24 mouse cellular contexts compared by ENCODE assay signal in genomic region chr16:93890948-93891604, GRCm38 (mm10). TPM values are rescaled to one million over a fixed set of nuclear protein-coding genes. Genes with fewer than 3 reads are reported as not detected.
DNase-seq lines count a peak whose midpoint lies in the region; ATAC-seq and TF ChIP-seq lines count a peak whose summit lies in the region.
"Had no signal": no experiment of that assay in that cellular context is flagged by ENCODE, and none has a peak within 500 bp of the region (broad histone marks: within the 10 kb centered on the region; RNA-seq: fewer than 3 reads in every experiment).

No protein-coding gene starts in this region.

- no peak for TF ChIP-seq RAD21 in CH12.LX (IDR thresholded peaks at IDR 0.05; ENCODE audit: low read depth, low read length)

- no peak for TF ChIP-seq POLR2A in CH12.LX (IDR thresholded peaks at IDR 0.05; ENCODE audit: low read depth, low read length)

- H3K27ac ChIP-seq in heart, embryonic 15.5 days, result no peak overlapping the region
- H3K27ac ChIP-seq in heart, embryonic 12.5 days (ENCODE audit: poor library complexity, severe bottlenecking), result no peak overlapping the region
- H3K27ac ChIP-seq in CH12.LX (ENCODE audit: insufficient read depth, low read depth), result no peak overlapping the region
- no peak overlapping the region for H3K27ac ChIP-seq in hindbrain, embryonic 12.5 days
- H3K27ac ChIP-seq: heart, embryonic 13.5 days; limb, embryonic 13.5 days; macrophage; neural tube, embryonic 15.5 days had no signal

- in situ Hi-C loops in CH12.LX (cut with MboI; ENCODE audit: low pct_ligation_motif_present, low pct_unique_long_range_greater_than_20kb, low sequenced_read_pairs), result no loop called here

- dilution Hi-C loops in CH12.LX (cut with MboI; ENCODE audit: extremely low pct_ligation_motif_present, extremely low pct_unique_long_range_greater_than_20kb, low sequenced_read_pairs), result no loop called here

- H3K9me3 ChIP-seq in heart, embryonic 15.5 days (replicated peaks), result no peaks in the 10 kb centered on the region
- H3K9me3 ChIP-seq in heart, embryonic 12.5 days (replicated peaks), result no peaks in the 10 kb centered on the region
- H3K9me3 ChIP-seq in CH12.LX (replicated peaks; ENCODE audit: low read length), result no peaks in the 10 kb centered on the region
- no peaks in the 10 kb centered on the region for H3K9me3 ChIP-seq in hindbrain, embryonic 12.5 days (replicated peaks)
- H3K9me3 ChIP-seq: heart, embryonic 13.5 days; limb, embryonic 13.5 days; neural tube, embryonic 15.5 days had no signal

- no peak overlapping the region for H3K4me3 ChIP-seq in heart, embryonic 15.5 days
- no peak overlapping the region for H3K4me3 ChIP-seq in heart, embryonic 12.5 days
- H3K4me3 ChIP-seq in CH12.LX (replicated peaks in 1 of 3; ENCODE audit: low read depth in 2 of 3, low read length in 2 of 3, poor library complexity in 1 of 3), result no peak overlapping the region
- no peak overlapping the region for H3K4me3 ChIP-seq in hindbrain, embryonic 12.5 days
- H3K4me3 ChIP-seq: heart, embryonic 13.5 days; limb, embryonic 13.5 days; myocyte; neural tube, embryonic 15.5 days had no signal

- H3K79me2 ChIP-seq in CH12.LX (replicated peaks; ENCODE audit: control insufficient read depth, extremely low read depth, insufficient read depth, poor library complexity, severe bottlenecking), result no peaks in the 10 kb centered on the region

- DNase-seq in CH12.LX (ENCODE audit: extremely low read depth), result peak; percentile 68
- DNase-seq in ZHBTc4 (ENCODE audit: low read depth, low spot score), result peak; percentile 89
- DNase-seq in urinary bladder, adult 18-20 months (ENCODE audit: low spot score in 2 of 2), result no peak
- no peak for DNase-seq in embryo, embryonic 9.5 days (ENCODE audit: extremely low spot score)
- DNase-seq: adrenal gland, postnatal 14 days; cerebellum, adult 9-11 months; forebrain, postnatal 0 days; heart, postnatal 36 days; lung, embryonic 14.5 days; midbrain, embryonic 14.5 days; right cerebral cortex, postnatal 14 days; thymus, adult 18-20 months; thymus, postnatal 4 days had no signal

- no peak for TF ChIP-seq CTCF in CH12.LX (conservative IDR thresholded peaks at IDR 0.05 in 1 of 2, IDR thresholded peaks at IDR 0.05 in 1 of 2; ENCODE audit: low read depth in 2 of 2, low read length in 2 of 2)

- H3K4me1 ChIP-seq in heart, embryonic 15.5 days (replicated peaks), result no peaks in the 10 kb centered on the region
- no peaks in the 10 kb centered on the region for H3K4me1 ChIP-seq in heart, embryonic 12.5 days (replicated peaks)
- H3K4me1 ChIP-seq in CH12.LX (ENCODE audit: control insufficient read depth in 1 of 2, insufficient read depth in 2 of 2), result peaks cover 4 to 38% of the 10 kb centered on the region in 2 experiments; a peak in 3 of 4 replicates
- H3K4me1 ChIP-seq in hindbrain, embryonic 12.5 days, result 0 out of 2 replicates have a peak, but pooled peaks cover 3% of the 10 kb centered on the region
- H3K4me1 ChIP-seq: heart, embryonic 13.5 days; neural tube, embryonic 15.5 days had no signal

- H3K27me3 ChIP-seq in heart, embryonic 15.5 days, result no peaks in the 10 kb centered on the region
- no peaks in the 10 kb centered on the region for H3K27me3 ChIP-seq in heart, embryonic 12.5 days (replicated peaks)
- H3K27me3 ChIP-seq in CH12.LX (replicated peaks), result no peaks in the 10 kb centered on the region
- H3K27me3 ChIP-seq in hindbrain, embryonic 12.5 days, result no peaks in the 10 kb centered on the region
- H3K27me3 ChIP-seq: heart, embryonic 13.5 days; limb, embryonic 13.5 days; neural tube, embryonic 15.5 days had no signal

- H3K9ac ChIP-seq in heart, embryonic 15.5 days, result no peak overlapping the region
- H3K9ac ChIP-seq in heart, embryonic 12.5 days, result no peak overlapping the region
- H3K9ac ChIP-seq in CH12.LX (ENCODE audit: insufficient read depth, low read depth), result no peak overlapping the region
- no peak overlapping the region for H3K9ac ChIP-seq in hindbrain, embryonic 12.5 days
- H3K9ac ChIP-seq: forebrain, postnatal 0 days; heart, embryonic 13.5 days; limb, embryonic 13.5 days; lung, embryonic 14.5 days; neural tube, embryonic 15.5 days had no signal

- H3K36me3 ChIP-seq in heart, embryonic 15.5 days, result peaks cover 21% of the 10 kb centered on the region
- peaks cover 93% of the 10 kb centered on the region for H3K36me3 ChIP-seq in heart, embryonic 12.5 days
- peaks cover 79 to 97% of the 10 kb centered on the region in 2 experiments for H3K36me3 ChIP-seq in CH12.LX (replicated peaks in 1 of 2; ENCODE audit: control insufficient read depth in 1 of 2, insufficient read depth in 1 of 2, low read length in 1 of 2)
- peaks cover 52% of the 10 kb centered on the region for H3K36me3 ChIP-seq in hindbrain, embryonic 12.5 days
- H3K36me3 ChIP-seq: neural tube, embryonic 15.5 days had no signal

- TF ChIP-seq EP300 in CH12.LX (IDR thresholded peaks at IDR 0.05; ENCODE audit: low read length), result no peak

- 69% methylated on average over 12 of the region's 12 CpGs for WGBS in heart, embryonic 15.5 days
- 77% methylated on average over 12 of the region's 12 CpGs for WGBS in heart, embryonic 12.5 days
- WGBS in hindbrain, embryonic 12.5 days, result 90% methylated on average over 12 of the region's 12 CpGs

- ATAC-seq in heart, embryonic 15.5 days (replicated peaks; ENCODE audit: insufficient number of reproducible peaks, insufficient read depth, low FRiP score, low read depth), result 0 out of 2 replicates have a peak, but pooled peaks have one; percentile 39
- no peak for ATAC-seq in heart, embryonic 12.5 days (ENCODE audit: insufficient number of reproducible peaks, low FRiP score)
- ATAC-seq in megakaryocyte progenitor cell, adult 5-6 weeks (replicated peaks; ENCODE audit: poor library complexity), result peak; percentile 84
- ATAC-seq in hindbrain, embryonic 12.5 days (ENCODE audit: low FRiP score), result no peak
- ATAC-seq: forebrain, postnatal 0 days; hindbrain, embryonic 16.5 days; intestine, embryonic 16.5 days had no signal

- no peak overlapping the region for H3K4me2 ChIP-seq in heart, embryonic 15.5 days
- H3K4me2 ChIP-seq in heart, embryonic 12.5 days, result no peak overlapping the region
- H3K4me2 ChIP-seq in CH12.LX (ENCODE audit: insufficient read depth, low read depth, poor library complexity, severe bottlenecking), result no peak overlapping the region
- H3K4me2 ChIP-seq in hindbrain, embryonic 12.5 days (replicated peaks), result no peak overlapping the region
- H3K4me2 ChIP-seq: heart, embryonic 13.5 days; limb, embryonic 13.5 days; lung, embryonic 14.5 days; neural tube, embryonic 15.5 days had no signal

TF ChIP-seq in CH12.LX, 34 proteins besides CTCF, POLR2A, EP300 and RAD21:
- TF ChIP-seq POLR2AphosphoS2 (IDR thresholded peaks at IDR 0.05; ENCODE audit: low read depth, low read length) (no peak), MAZ (IDR thresholded peaks at IDR 0.05; ENCODE audit: low read depth, low read length) (no peak), MAFK (IDR thresholded peaks at IDR 0.05; ENCODE audit: insufficient replicate concordance, low read length) (no peak), JUN (IDR thresholded peaks at IDR 0.05; ENCODE audit: insufficient read depth, low read depth, low read length) (no peak), MEF2A (IDR thresholded peaks at IDR 0.05; ENCODE audit: borderline replicate concordance, low read depth, low read length) (no peak), USF2 (conservative IDR thresholded peaks at IDR 0.05; ENCODE audit: low read depth, low read length) (no peak)

RNA-seq across cellular contexts. Expression of gene Chaf1b, which starts 7.4 kb away (rescaled TPM):
- polyA plus RNA-seq in heart, embryonic 15.5 days (2015; fragmentation: Nextera tagmentation; extraction: Ambion mirVana), result 31.5 and 39.9 TPM in 2 replicates
- 49.0 and 56.3 TPM in 2 replicates for polyA plus RNA-seq in heart, embryonic 12.5 days (2016; fragmentation: Nextera tagmentation; extraction: Ambion mirVana)
- total RNA-seq in CH12.LX (2012; rRNA removed) (46.7 and 58.6 TPM in 2 replicates), CH12.LX (2014; rRNA removed) (74.8 and 76.2 TPM in 2 replicates)
- polyA plus RNA-seq in CH12.LX (2012; ENCODE audit: insufficient read length, low read depth), result 82.0 and 84.0 TPM in 2 replicates
- 38.3 and 49.3 TPM in 2 replicates for total RNA-seq in megakaryocyte progenitor cell, adult 5-6 weeks (2015)
- 51.5 and 51.6 TPM in 2 replicates for total RNA-seq in megakaryocyte progenitor cell, adult 5-6 weeks (2017)
- 48.4 and 55.1 TPM in 2 replicates for polyA plus RNA-seq in hindbrain, embryonic 12.5 days (2016; fragmentation: Nextera tagmentation; extraction: Ambion mirVana)

RNA-seq across cellular contexts. Expression of gene Morc3, which starts 59.2 kb away (rescaled TPM):
- 22.2 and 22.3 TPM in 2 replicates for polyA plus RNA-seq in heart, embryonic 15.5 days (2015; fragmentation: Nextera tagmentation; extraction: Ambion mirVana)
- polyA plus RNA-seq in heart, embryonic 12.5 days (2016; fragmentation: Nextera tagmentation; extraction: Ambion mirVana), result 32.1 and 35.0 TPM in 2 replicates
- total RNA-seq in CH12.LX (2012; rRNA removed) (25.4 and 25.5 TPM in 2 replicates), CH12.LX (2014; rRNA removed) (45.6 and 53.2 TPM in 2 replicates)
- polyA plus RNA-seq in CH12.LX (2012; ENCODE audit: insufficient read length, low read depth), result 17.3 and 17.8 TPM in 2 replicates
- total RNA-seq in megakaryocyte progenitor cell, adult 5-6 weeks (2015), result 115 and 119 TPM in 2 replicates
- 132 and 185 TPM in 2 replicates for total RNA-seq in megakaryocyte progenitor cell, adult 5-6 weeks (2017)
- 33.4 and 43.7 TPM in 2 replicates for polyA plus RNA-seq in hindbrain, embryonic 12.5 days (2016; fragmentation: Nextera tagmentation; extraction: Ambion mirVana)

Comparison
In these comparisons a context has a peak if more than half of its experiments do, and no peak if none do; other contexts are left out.
1. ATAC-seq: peak in heart, embryonic 15.5 days (single experiment) and megakaryocyte progenitor cell, adult 5-6 weeks (single experiment); none in heart, embryonic 12.5 days (single experiment) and hindbrain, embryonic 12.5 days (single experiment).
2. DNase-seq: peak in CH12.LX (single experiment) and ZHBTc4 (single experiment); none in urinary bladder, adult 18-20 months (0 of 2) and embryo, embryonic 9.5 days (single experiment).